In genomic region chr3:109378684-109379083, GRCm38 (mm10) we compare ENCODE assay signal across 18 mouse cellular contexts. TPM values are rescaled to one million over a fixed set of nuclear protein-coding genes. Genes with fewer than 3 reads are reported as not detected.
DNase-seq lines count a peak whose midpoint lies in the region; ATAC-seq lines count a peak whose summit lies in the region.
"Had no signal": no experiment of that assay in that cellular context is flagged by ENCODE, and none has a peak within 500 bp of the region (broad histone marks: within the 10 kb centered on the region; RNA-seq: fewer than 3 reads in every experiment).

No protein-coding gene starts in this region.

- no peak for DNase-seq in kidney, postnatal 4 days
- peak; percentile 64 for DNase-seq in c-Kit-positive CD71-positive TER-119-negative erythroid progenitor cells, embryonic 14.5 days (ENCODE audit: low read depth)
- DNase-seq in liver, embryonic 11.5 days (ENCODE audit: low spot score): no peak
- DNase-seq in embryo, embryonic 9.5 days (ENCODE audit: extremely low spot score): no peak
- no peak for DNase-seq in cerebellum, adult 11-12 months
- DNase-seq: cerebellum, adult 11 months; cerebellum, postnatal 36 days; gastrocnemius, postnatal 25 days; kidney, adult 8-10 months; kidney, postnatal 36 days; lung, postnatal 14 days; midbrain, embryonic 14.5 days; retina, postnatal 1 day had no signal

- H3K9me3 ChIP-seq in kidney, embryonic 15.5 days (replicated peaks): no peaks in the 10 kb centered on the region
- no peaks in the 10 kb centered on the region for H3K9me3 ChIP-seq in liver, embryonic 11.5 days (ENCODE audit: control insufficient read depth, low read length)
- H3K9me3 ChIP-seq: embryonic facial prominence, embryonic 13.5 days; hindbrain, embryonic 10.5 days; limb, embryonic 15.5 days had no signal

- 0 out of 2 replicates have a peak, but pooled peaks have one; percentile 54 for ATAC-seq in kidney, embryonic 15.5 days (replicated peaks; ENCODE audit: low FRiP score)
- ATAC-seq in liver, embryonic 11.5 days (replicated peaks; ENCODE audit: low FRiP score): peak; percentile 99
- ATAC-seq in megakaryocyte-erythroid progenitor cell, adult 5-6 weeks (replicated peaks; ENCODE audit: low FRiP score, low TSS enrichment, poor library complexity, severe bottlenecking): peak; percentile 99

- H3K4me2 ChIP-seq in kidney, embryonic 15.5 days: no peak overlapping the region
- peak overlapping the region; percentile 56 for H3K4me2 ChIP-seq in liver, embryonic 11.5 days
- H3K4me2 ChIP-seq: embryonic facial prominence, embryonic 13.5 days; limb, embryonic 15.5 days had no signal

- no peak overlapping the region for H3K9ac ChIP-seq in kidney, embryonic 15.5 days
- no peak overlapping the region for H3K9ac ChIP-seq in liver, embryonic 11.5 days (ENCODE audit: low read depth, low read length)
- H3K9ac ChIP-seq: embryonic facial prominence, embryonic 13.5 days; limb, embryonic 15.5 days had no signal

- no peaks in the 10 kb centered on the region for H3K4me1 ChIP-seq in kidney, embryonic 15.5 days
- H3K4me1 ChIP-seq in liver, embryonic 11.5 days (replicated peaks; ENCODE audit: control insufficient read depth, insufficient read depth, low read length): peaks cover 9% of the 10 kb centered on the region
- H3K4me1 ChIP-seq: embryonic facial prominence, embryonic 13.5 days; hindbrain, embryonic 10.5 days; limb, embryonic 15.5 days had no signal

- 82% methylated on average over 6 of the region's 6 CpGs for WGBS in kidney, embryonic 15.5 days
- 43% methylated on average over 6 of the region's 6 CpGs for WGBS in liver, embryonic 11.5 days

- no peak overlapping the region for H3K27ac ChIP-seq in kidney, embryonic 15.5 days
- peak overlapping the region; percentile 80 for H3K27ac ChIP-seq in liver, embryonic 11.5 days (ENCODE audit: low read depth, low read length)
- H3K27ac ChIP-seq: embryonic facial prominence, embryonic 13.5 days; hindbrain, embryonic 10.5 days; limb, embryonic 15.5 days had no signal

- H3K4me3 ChIP-seq in kidney, embryonic 15.5 days (replicated peaks): no peak overlapping the region
- H3K4me3 ChIP-seq in liver, embryonic 11.5 days (ENCODE audit: low read depth, low read length): no peak overlapping the region
- H3K4me3 ChIP-seq: embryonic facial prominence, embryonic 13.5 days; hindbrain, embryonic 10.5 days; limb, embryonic 15.5 days had no signal

- no peaks in the 10 kb centered on the region for H3K36me3 ChIP-seq in kidney, embryonic 15.5 days
- H3K36me3 ChIP-seq in liver, embryonic 11.5 days (ENCODE audit: control insufficient read depth, insufficient read depth, low read length): no peaks in the 10 kb centered on the region
- H3K36me3 ChIP-seq: embryonic facial prominence, embryonic 13.5 days; hindbrain, embryonic 10.5 days; limb, embryonic 15.5 days had no signal

- no peaks in the 10 kb centered on the region for H3K27me3 ChIP-seq in kidney, embryonic 15.5 days
- no peaks in the 10 kb centered on the region for H3K27me3 ChIP-seq in liver, embryonic 11.5 days (replicated peaks; ENCODE audit: control insufficient read depth, insufficient read depth, low read length)
- H3K27me3 ChIP-seq: embryonic facial prominence, embryonic 13.5 days; limb, embryonic 15.5 days had no signal

RNA-seq across cellular contexts. Expression of gene Vav3, which starts 38.2 kb away (rescaled TPM):
- polyA plus RNA-seq in kidney, embryonic 15.5 days (2015; fragmentation: Nextera tagmentation; extraction: Ambion mirVana): 21.1 and 22.0 TPM in 2 replicates
- polyA plus RNA-seq in liver, embryonic 11.5 days (2014; fragmentation: Nextera tagmentation; extraction: Ambion mirVana): 5.8 and 7.0 TPM in 2 replicates
- 6.6 and 12.2 TPM in 2 replicates for total RNA-seq in megakaryocyte-erythroid progenitor cell, adult 5-6 weeks (2014; fragmentation: Nextera tagmentation)
- 5.5 and 11.3 TPM in 2 replicates for total RNA-seq in megakaryocyte-erythroid progenitor cell, adult 5-6 weeks (2017)
